Mouse (Mus musculus) forebrain, embryonic 11.5 days (tissue): ENCODE results near the gene Trmt11. TPM values are rescaled to one million over a fixed set of nuclear protein-coding genes. Genes with fewer than 3 reads are reported as not detected.
"Not testable (repeated sequence)": the region's sequence is repeated elsewhere in the genome, so short reads cannot be mapped to it uniquely, and the experiment has no call there.

Experiments
- ATAC-seq: fragments of 200-750 bp; cut with Nextera tagmentation; replicated peaks from 2 replicates; pipeline ENCODE4 v1.8.0; 2017; ENCODE audit warnings: moderate TSS enrichment; ENCODE audit not compliant: low FRiP score
- DNase-seq: peaks from one replicate; pipeline ENCODE4 v3.0.0-alpha.2; 2017; ENCODE audit warnings: low spot score
- H3K27ac ChIP-seq: fragments of 300-500 bp; sonication (generic); 2 replicates; pipeline ENCODE4 v1.5.1; 2014; ENCODE audit warnings: low read depth, low read length
- H3K27me3 ChIP-seq: fragments of 300-500 bp; sonication (generic); 2 replicates; pipeline ENCODE4 v1.6.1; 2014; ENCODE audit warnings: mild to moderate bottlenecking, low read length, mixed read lengths; ENCODE audit not compliant: control insufficient read depth, insufficient read depth
- H3K36me3 ChIP-seq: fragments of 300-500 bp; sonication (generic); 2 replicates; pipeline ENCODE4 v1.6.1; 2014; ENCODE audit warnings: mild to moderate bottlenecking, low read length, moderate library complexity, mixed read lengths; ENCODE audit not compliant: control insufficient read depth, insufficient read depth
- H3K4me1 ChIP-seq: fragments of 300-500 bp; sonication (generic); replicated peaks from 2 replicates; pipeline ENCODE4 v1.6.1; 2014; ENCODE audit warnings: low read length, mixed read lengths; ENCODE audit not compliant: control insufficient read depth, insufficient read depth
- H3K4me2 ChIP-seq: fragments of 300-500 bp; sonication (generic); 2 replicates; pipeline ENCODE4 v1.6.1; 2014; ENCODE audit warnings: low read depth, mild to moderate bottlenecking, low read length, moderate library complexity, mixed read lengths; ENCODE audit not compliant: severe bottlenecking
- H3K4me3 ChIP-seq: fragments of 300-500 bp; sonication (generic); 2 replicates; pipeline ENCODE4 v1.5.1; 2014; ENCODE audit warnings: low read depth, low read length
- H3K9ac ChIP-seq: fragments of 300-500 bp; sonication (generic); 2 replicates; pipeline ENCODE4 v1.6.1; 2014; ENCODE audit warnings: low read length
- H3K9me3 ChIP-seq: fragments of 300-500 bp; sonication (generic); 2 replicates; pipeline ENCODE4 v1.6.1; 2016; ENCODE audit warnings: low read length, mixed read lengths; ENCODE audit not compliant: control insufficient read depth
- WGBS: fragments of 180-500 bp; shearing (Covaris S2); extraction: QIAGEN DNeasy Blood & Tissue Kit; methylation state at CpG from one replicate; pipeline ENCODE4 v1.1.7; 2014; 5-methylcytosine and 5-hydroxymethylcytosine counted together
- polyA plus RNA-seq: library from polyadenylated mRNA; unstranded; fragments of >200 nt; fragmentation: Nextera tagmentation; extraction: Ambion mirVana; gene quantifications from 2 replicates; pipeline ENCODE4 v1.2.1, GENCODE M21; 2014

Trmt11 gene
- polyA plus RNA-seq: 35.2 and 36.8 TPM in 2 replicates

DNA sequence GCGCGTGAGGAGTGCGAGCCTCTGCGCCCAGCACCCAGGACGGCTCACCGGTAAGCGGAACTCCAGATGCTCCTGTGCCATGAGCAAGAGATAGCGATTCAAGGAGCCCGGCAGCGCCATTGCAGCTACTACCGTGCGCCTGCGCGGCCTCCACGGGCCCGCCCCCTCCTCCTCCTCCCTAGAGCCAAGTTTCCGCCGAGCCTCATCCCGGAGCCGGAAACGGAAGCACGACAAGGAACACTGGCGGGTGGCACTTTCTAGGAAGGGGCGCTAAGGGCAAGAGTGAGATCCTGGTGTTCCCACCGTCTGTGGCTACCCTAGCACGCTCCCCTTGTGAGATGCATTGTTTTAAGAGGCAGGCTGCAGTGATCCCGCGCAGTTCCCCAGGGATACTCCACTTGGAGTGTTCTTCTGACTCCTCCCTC is at the start of gene Trmt11:
Trmt11 (minus strand) TSS at position 208 of the 425 bp plus-strand sequence.
- peak within 1 kb of the TSS; percentile 84 for H3K9ac ChIP-seq
- H3K27me3 ChIP-seq: no peaks in the 10 kb centered on the region
- DNase-seq (peak; percentile 93), ATAC-seq (peak; percentile 96)
- H3K4me1 ChIP-seq: no peaks in the 10 kb centered on the region
- peak within 1 kb of the TSS; percentile 57 for H3K27ac ChIP-seq
- H3K36me3 ChIP-seq: peaks cover 4% of the 10 kb centered on the region
- no peaks in the 10 kb centered on the region for H3K9me3 ChIP-seq
- peak within 1 kb of the TSS; percentile 80 for H3K4me3 ChIP-seq
- H3K4me2 ChIP-seq: peak within 1 kb of the TSS; percentile 75
- under 1% methylated on average over 24 of the region's 28 CpGs for WGBS

DNA sequence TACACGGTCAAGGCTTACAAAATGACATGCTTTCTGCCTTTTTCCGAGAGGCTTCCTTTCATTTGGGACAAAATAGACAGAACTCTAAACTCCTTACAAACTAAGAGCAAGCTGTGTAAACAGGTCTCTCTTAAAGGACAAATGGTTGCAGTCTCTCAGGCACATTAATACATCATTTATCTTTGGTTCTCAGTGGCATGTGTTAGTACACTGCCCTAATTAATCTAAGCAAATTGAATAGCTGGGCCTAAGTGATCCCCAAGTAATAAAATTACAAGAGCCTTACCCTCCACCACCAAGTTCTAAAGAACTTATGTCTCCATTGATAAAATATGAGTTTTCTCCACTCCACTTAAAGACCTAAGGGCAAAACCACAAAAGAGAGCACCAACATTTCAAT is 47.1 kb upstream of the Trmt11 start:
- WGBS: 63% methylated on average over 2 of the region's 2 CpGs
- DNase-seq (no peak), ATAC-seq (no peak)

DNA sequence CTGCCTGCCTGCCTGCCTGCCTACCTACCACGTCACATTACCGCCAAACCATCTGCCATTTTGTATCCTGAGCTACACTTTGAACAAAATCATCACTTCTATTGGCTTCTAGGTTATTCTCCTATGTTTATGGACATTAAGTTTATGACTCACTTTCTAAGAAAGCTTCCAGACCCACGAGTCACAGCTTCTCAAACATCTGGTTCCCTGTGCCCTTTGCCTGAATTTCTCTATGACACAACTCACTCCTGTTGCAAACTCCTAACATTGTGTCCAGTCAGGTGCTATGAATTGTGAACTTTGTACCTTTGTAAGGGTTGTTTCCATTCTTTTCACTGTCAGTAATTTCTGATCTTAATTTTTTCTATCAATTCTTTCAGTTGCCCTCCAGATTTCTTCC is 37.7 kb upstream of the Trmt11 start:
- WGBS: 92% methylated on average over 3 of the region's 3 CpGs
- no peaks in the 10 kb centered on the region for H3K27me3 ChIP-seq
- H3K9ac ChIP-seq: no peak overlapping the region
- no peaks in the 10 kb centered on the region for H3K36me3 ChIP-seq
- H3K4me2 ChIP-seq: no peak overlapping the region
- no peak for DNase-seq
- no peak overlapping the region for H3K27ac ChIP-seq
- no peaks in the 10 kb centered on the region for H3K4me1 ChIP-seq
- H3K4me3 ChIP-seq: no peak overlapping the region
- ATAC-seq: no peak
- no peaks in the 10 kb centered on the region for H3K9me3 ChIP-seq

More for the DNA sequence above, 47.1 kb upstream of the Trmt11 start:
- no peak overlapping the region for H3K4me2 ChIP-seq
- no peaks in the 10 kb centered on the region for H3K4me1 ChIP-seq
- no peaks in the 10 kb centered on the region; the same call in 1 of the 2 replicates for H3K36me3 ChIP-seq
- H3K9ac ChIP-seq: no peak overlapping the region
- no peaks in the 10 kb centered on the region for H3K9me3 ChIP-seq
- no peak overlapping the region for H3K27ac ChIP-seq
- H3K4me3 ChIP-seq: no peak overlapping the region
- H3K27me3 ChIP-seq: no peaks in the 10 kb centered on the region

DNA sequence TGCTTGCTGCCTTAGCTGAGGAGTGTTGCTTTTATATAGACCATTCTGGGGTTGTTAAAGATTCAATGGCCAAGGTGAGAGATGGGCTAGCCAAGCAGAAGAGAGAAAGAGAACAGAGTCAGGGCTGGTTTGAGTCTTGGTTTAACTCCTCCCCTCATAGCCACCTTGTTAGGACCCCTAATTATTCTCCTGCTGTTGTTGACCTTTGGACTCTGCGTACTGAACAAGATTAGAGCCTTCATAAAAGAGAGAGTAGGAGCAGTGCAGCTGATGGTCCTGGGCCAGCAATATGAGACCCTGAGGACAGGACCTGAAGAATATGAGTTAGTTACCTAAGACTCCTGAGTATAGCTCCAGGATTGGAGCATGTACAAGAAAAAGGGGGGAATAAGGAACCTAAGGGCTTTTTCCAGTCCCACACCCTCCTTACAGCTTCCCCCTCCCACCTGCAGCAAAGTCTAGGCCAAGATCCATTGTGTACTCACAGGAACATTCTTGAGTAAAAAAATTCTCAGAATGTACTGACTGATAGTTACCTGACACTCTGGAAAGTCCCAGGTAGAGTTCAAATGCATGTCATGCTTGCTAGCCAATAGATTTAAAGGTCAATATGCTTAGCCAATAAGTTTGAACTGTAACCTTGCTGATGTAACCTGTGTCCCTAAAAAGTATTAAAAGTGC is 36.1 kb upstream of the Trmt11 start:
- not testable (repeated sequence) for H3K4me3 ChIP-seq, DNase-seq, H3K27me3 ChIP-seq, ATAC-seq, H3K9me3 ChIP-seq, H3K4me1 ChIP-seq, H3K4me2 ChIP-seq, H3K27ac ChIP-seq, H3K36me3 ChIP-seq, H3K9ac ChIP-seq
- WGBS: 88% methylated on average over 1 of the region's 1 CpGs

DNA sequence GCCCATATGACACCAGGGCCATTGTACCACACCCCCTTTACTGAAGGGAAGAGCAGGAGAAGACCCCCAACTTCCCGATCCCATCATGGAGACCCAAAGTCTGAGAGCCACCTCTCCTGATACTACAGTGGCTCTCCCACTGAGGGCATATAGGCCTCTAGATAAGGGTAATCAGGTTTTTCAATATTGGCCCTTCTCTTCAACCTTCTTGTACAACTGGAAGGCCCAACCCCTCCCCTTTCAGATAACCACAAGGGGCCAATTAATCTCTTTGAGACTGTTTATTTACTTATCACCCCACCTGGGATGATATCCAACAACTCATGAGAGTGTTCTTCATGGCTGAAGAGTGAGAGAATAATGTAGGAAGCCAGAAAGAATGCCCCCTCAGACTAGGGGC is 32.2 kb upstream of the Trmt11 start:
- no peaks in the 10 kb centered on the region for H3K4me1 ChIP-seq
- 90% methylated on average over 1 of the region's 1 CpGs for WGBS
- DNase-seq (no peak), ATAC-seq (no peak)
- no peak overlapping the region for H3K9ac ChIP-seq
- H3K36me3 ChIP-seq: no peaks in the 10 kb centered on the region
- H3K27ac ChIP-seq: no peak overlapping the region
- H3K4me3 ChIP-seq: no peak overlapping the region
- no peaks in the 10 kb centered on the region for H3K27me3 ChIP-seq
- H3K4me2 ChIP-seq: no peak overlapping the region
- no peaks in the 10 kb centered on the region for H3K9me3 ChIP-seq

DNA sequence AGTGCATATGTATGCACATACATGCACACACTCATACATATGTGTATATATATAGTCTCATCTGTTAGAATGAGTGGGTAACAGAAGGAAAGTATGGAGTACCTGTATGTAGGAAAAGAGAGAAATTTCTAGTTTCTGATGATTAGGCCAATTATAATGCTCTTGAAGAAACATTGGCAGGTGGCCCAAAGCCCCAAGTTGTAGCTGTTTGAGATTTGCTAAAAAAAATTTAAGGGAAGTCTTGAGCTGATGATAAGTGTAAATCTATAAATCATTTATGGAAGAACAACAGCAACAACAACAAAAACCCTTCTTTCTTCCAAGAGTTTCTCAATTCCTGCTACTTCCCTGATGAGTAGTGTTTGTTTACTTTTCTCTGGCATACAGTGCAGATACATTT is 29.4 kb upstream of the Trmt11 start:
- DNase-seq (no peak), ATAC-seq (no peak)
- Histone ChIP-seq H3K9me3 (no peaks in the 10 kb centered on the region), H3K4me2 (no peak overlapping the region), H3K36me3 (no peaks in the 10 kb centered on the region), H3K4me3 (no peak overlapping the region), H3K9ac (no peak overlapping the region), H3K4me1 (no peaks in the 10 kb centered on the region), H3K27ac (no peak overlapping the region), H3K27me3 (no peaks in the 10 kb centered on the region)

DNA sequence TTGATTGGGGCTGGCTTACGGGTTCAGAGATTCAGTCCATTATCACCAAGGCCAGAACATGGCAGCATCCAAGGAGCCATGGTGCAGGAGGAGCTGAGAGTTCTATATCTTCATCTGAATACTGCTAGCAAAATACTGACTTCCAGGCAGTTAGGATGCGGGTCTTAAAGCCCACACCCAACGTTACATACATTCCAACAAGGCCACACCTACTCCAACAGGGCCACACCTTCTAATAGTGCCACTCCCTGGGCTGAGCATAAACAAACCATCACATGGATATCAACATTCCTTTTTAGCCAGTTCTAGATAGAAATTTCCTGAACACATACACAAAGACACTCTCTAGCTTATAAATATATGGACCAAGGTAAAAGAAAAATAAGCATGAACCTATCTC is 29.0 kb upstream of the Trmt11 start, which contains the start of gene Hint3:
Hint3 (minus strand) TSS at position 120 of the 400 bp plus-strand sequence.
- H3K36me3 ChIP-seq: no peaks in the 10 kb centered on the region
- no peaks in the 10 kb centered on the region for H3K27me3 ChIP-seq
- H3K4me3 ChIP-seq: no peak within 1 kb of the TSS
- no peak for ATAC-seq
- no peak within 1 kb of the TSS for H3K4me2 ChIP-seq
- no peak within 1 kb of the TSS for H3K9ac ChIP-seq
- no peaks in the 10 kb centered on the region for H3K4me1 ChIP-seq
- no peak for DNase-seq
- WGBS: 81% methylated on average over 3 of the region's 3 CpGs
- H3K27ac ChIP-seq: no peak within 1 kb of the TSS
- H3K9me3 ChIP-seq: no peaks in the 10 kb centered on the region

DNA sequence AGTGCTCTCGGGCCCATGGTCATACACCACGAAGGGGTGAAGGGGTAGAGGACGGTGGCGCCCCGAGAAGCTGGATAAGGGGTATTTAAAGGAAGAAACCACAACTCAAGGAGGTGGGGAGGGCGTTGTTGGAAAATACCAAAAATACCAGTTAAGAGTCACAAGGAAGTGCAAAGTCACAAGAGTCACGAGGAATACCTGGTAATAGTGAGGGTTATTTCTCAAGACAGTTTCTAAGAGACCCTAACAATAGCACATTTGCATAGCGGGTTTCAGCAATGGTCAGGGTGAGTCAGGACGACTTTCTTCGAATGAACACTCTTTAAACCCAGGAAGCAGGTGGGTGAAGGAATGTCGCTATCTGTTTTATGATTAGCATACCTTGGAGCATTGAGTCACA is 27.9 kb upstream of the Trmt11 start:
- not testable (repeated sequence) for H3K36me3 ChIP-seq, H3K4me3 ChIP-seq, H3K9ac ChIP-seq, H3K4me1 ChIP-seq, DNase-seq, H3K27ac ChIP-seq, H3K9me3 ChIP-seq, ATAC-seq, H3K27me3 ChIP-seq, H3K4me2 ChIP-seq
- 92% methylated on average over 11 of the region's 11 CpGs for WGBS

DNA sequence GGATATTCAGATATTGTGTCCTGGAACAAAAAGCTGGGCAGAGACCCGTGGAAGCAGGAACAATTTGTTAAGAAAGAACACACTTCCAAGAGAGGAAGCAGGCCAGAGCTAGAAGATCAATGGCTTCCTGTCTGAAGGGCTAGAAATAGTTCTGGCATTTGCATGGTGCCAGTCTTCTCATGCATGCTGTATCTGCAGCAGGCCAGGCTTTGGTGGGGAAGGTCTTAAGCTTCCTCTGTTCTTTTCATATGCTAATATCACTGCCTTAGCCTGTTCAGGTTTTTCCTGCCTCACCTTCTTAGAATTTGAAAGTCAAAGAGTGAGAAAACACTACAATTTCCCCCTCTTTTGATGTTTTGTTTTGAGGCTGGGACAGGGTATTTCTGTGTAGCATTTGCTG is 27.0 kb upstream of the Trmt11 start:
- H3K27me3 ChIP-seq: no peaks in the 10 kb centered on the region
- no peak overlapping the region for H3K9ac ChIP-seq

More for the DNA sequence above, 27.0 kb upstream of the Trmt11 start:
- ATAC-seq: no peak
- 50% methylated on average over 1 of the region's 1 CpGs for WGBS
- H3K4me3 ChIP-seq: no peak overlapping the region
- DNase-seq: no peak
- H3K27ac ChIP-seq: no peak overlapping the region
- H3K4me1 ChIP-seq: no peaks in the 10 kb centered on the region
- H3K36me3 ChIP-seq: no peaks in the 10 kb centered on the region
- no peak overlapping the region for H3K4me2 ChIP-seq
- H3K9me3 ChIP-seq: no peaks in the 10 kb centered on the region
